ENCODE assay signal across 15 mouse cellular contexts in the genomic region with DNA sequence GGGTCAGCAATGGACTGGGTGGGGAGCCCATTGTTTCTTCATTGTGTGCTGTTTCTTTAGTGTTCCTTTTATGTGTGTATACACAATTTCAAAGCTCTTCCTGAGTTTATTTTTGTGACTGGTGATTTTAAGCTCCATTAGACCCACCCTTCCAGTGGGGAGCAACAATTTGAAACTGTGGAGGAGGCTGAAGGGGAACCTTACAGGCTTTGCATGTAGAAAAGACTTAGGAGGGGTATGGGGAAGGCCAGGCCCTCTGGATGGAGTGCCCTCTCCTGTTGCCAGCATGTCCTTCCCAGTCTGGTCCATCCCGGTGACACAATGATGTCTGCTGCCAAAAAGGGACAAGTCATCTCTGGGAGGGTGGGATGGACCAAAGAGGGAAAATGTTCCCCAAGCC. TPM values are rescaled to one million over a fixed set of nuclear protein-coding genes. Genes with fewer than 3 reads are reported as not detected.
"Had no signal": no experiment of that assay in that cellular context is flagged by ENCODE, and none has a peak within 500 bp of the region (broad histone marks: within the 10 kb centered on the region; RNA-seq: fewer than 3 reads in every experiment).

No protein-coding gene starts in this region.

- H3K9me3 ChIP-seq: intestine, embryonic 15.5 days; limb, embryonic 12.5 days; liver, embryonic 13.5 days; midbrain, embryonic 15.5 days; neural tube, embryonic 12.5 days had no signal

- ATAC-seq: intestine, embryonic 15.5 days; liver, postnatal 0 days; midbrain, embryonic 15.5 days had no signal

- DNase-seq: kidney, adult 2 months; kidney, postnatal 4 days; liver; liver, embryonic 13.5 days; liver, postnatal 0 days; thymus, postnatal 4 days had no signal

- H3K27me3 ChIP-seq: intestine, embryonic 15.5 days; limb, embryonic 12.5 days; liver, embryonic 13.5 days; megakaryocyte, embryonic 14.5 days; midbrain, embryonic 15.5 days had no signal

- H3K9ac ChIP-seq: intestine, embryonic 15.5 days; limb, embryonic 12.5 days; liver, embryonic 13.5 days; liver, postnatal 0 days; midbrain, embryonic 15.5 days; neural tube, embryonic 12.5 days had no signal

- H3K36me3 ChIP-seq: intestine, embryonic 15.5 days; limb, embryonic 12.5 days; liver, embryonic 13.5 days; midbrain, embryonic 15.5 days; neural tube, embryonic 12.5 days had no signal

- H3K4me3 ChIP-seq: intestine, embryonic 15.5 days; limb, embryonic 12.5 days; liver, embryonic 13.5 days; megakaryocyte, embryonic 14.5 days; midbrain, embryonic 15.5 days; neural tube, embryonic 12.5 days had no signal

- H3K27ac ChIP-seq: intestine, embryonic 15.5 days; kidney, postnatal 0 days; limb, embryonic 12.5 days; liver, embryonic 13.5 days; macrophage; midbrain, embryonic 15.5 days; neural tube, embryonic 12.5 days; stomach, postnatal 0 days had no signal

- H3K4me1 ChIP-seq: limb, embryonic 12.5 days; liver, embryonic 13.5 days; midbrain, embryonic 15.5 days; neural tube, embryonic 12.5 days had no signal

- H3K4me2 ChIP-seq: intestine, embryonic 15.5 days; limb, embryonic 12.5 days; liver, embryonic 13.5 days; midbrain, embryonic 11.5 days; midbrain, embryonic 15.5 days; neural tube, embryonic 12.5 days had no signal

RNA-seq across cellular contexts. Expression of a gene that starts 39.1 kb away (rescaled TPM):
- polyA plus RNA-seq: macrophage had no signal
